Mouse (Mus musculus): ENCODE results near the gene Cxcl12.

- no peak for TF ChIP-seq CTCF (IDR thresholded peaks at IDR 0.05; ENCODE audit: borderline replicate concordance, insufficient read depth, low read depth, low read length)
- TF ChIP-seq POLR2A (IDR thresholded peaks at IDR 0.05; ENCODE audit: borderline replicate concordance, insufficient read depth, low read length): no peak
Observed at GRCm38 (mm10) chr6:117167426-117167730, 957 bp upstream of the Cxcl12 start.
